Mouse (Mus musculus): Measurements from ENCODE around the gene Herc4. TPM values are rescaled to one million over a fixed set of nuclear protein-coding genes. Genes with fewer than 3 reads are reported as not detected.

Herc4 gene
- polyA plus RNA-seq, 1 experiment from 2014 or later: 27.9 TPM

- Histone ChIP-seq H3K4me2 (ENCODE audit: low read depth, low read length) (no peak overlapping the region), H3K9me3 (replicated peaks; ENCODE audit: control insufficient read depth, low read length) (no peaks in the 10 kb centered on the region), H3K4me3 (ENCODE audit: low read depth, low read length) (no peak overlapping the region), H3K36me3 (ENCODE audit: control insufficient read depth, insufficient read depth) (peaks cover 47% of the 10 kb centered on the region), H3K27ac (ENCODE audit: low read length) (no peak overlapping the region), H3K27me3 (ENCODE audit: control insufficient read depth, insufficient read depth, low read depth, low read length) (no peaks in the 10 kb centered on the region), H3K9ac (ENCODE audit: low read depth, low read length) (no peak overlapping the region), H3K4me1 (ENCODE audit: control insufficient read depth, low read depth, low read length) (no peaks in the 10 kb centered on the region)
- ATAC-seq (ENCODE audit: low read depth): no peak
- WGBS (ENCODE audit: insufficient replicate concordance): 87% methylated on average over 1 of the region's 1 CpGs
Measured at GRCm38 (mm10) chr10:63327091-63327490, 83.5 kb downstream of the Herc4 start.

GRCm38 (mm10) chr10:63336901-63337300 lies 93.3 kb downstream of the Herc4 start:
- peak overlapping the region; percentile 92 for H3K9ac ChIP-seq (ENCODE audit: low read depth, low read length)

GRCm38 (mm10) chr10:63337326-63337725 lies 93.7 kb downstream of the Herc4 start:
- Histone ChIP-seq H3K4me3 (ENCODE audit: low read depth, low read length) (peak overlapping the region; percentile 85), H3K27ac (ENCODE audit: low read length) (no peak overlapping the region), H3K4me1 (ENCODE audit: control insufficient read depth, low read depth, low read length) (peaks cover 22% of the 10 kb centered on the region), H3K36me3 (ENCODE audit: control insufficient read depth, insufficient read depth) (peaks cover 9% of the 10 kb centered on the region; the same call in 1 of the 2 replicates), H3K4me2 (ENCODE audit: low read depth, low read length) (peak overlapping the region; percentile 98), H3K9me3 (replicated peaks; ENCODE audit: control insufficient read depth, low read length) (no peaks in the 10 kb centered on the region), H3K27me3 (ENCODE audit: control insufficient read depth, insufficient read depth, low read depth, low read length) (no peaks in the 10 kb centered on the region), H3K9ac (ENCODE audit: low read depth, low read length) (peak overlapping the region; percentile 92)
- no peak for ATAC-seq (ENCODE audit: low read depth)
- WGBS (ENCODE audit: insufficient replicate concordance): 20% methylated on average over 5 of the region's 5 CpGs

More at GRCm38 (mm10) chr10:63336901-63337300, 93.3 kb downstream of the Herc4 start:
- H3K4me3 ChIP-seq (ENCODE audit: low read depth, low read length): peak overlapping the region; percentile 85
- ATAC-seq (ENCODE audit: low read depth): no peak
- peaks cover 9% of the 10 kb centered on the region; the same call in 1 of the 2 replicates for H3K36me3 ChIP-seq (ENCODE audit: control insufficient read depth, insufficient read depth)
- H3K9me3 ChIP-seq (replicated peaks; ENCODE audit: control insufficient read depth, low read length): no peaks in the 10 kb centered on the region
- no peaks in the 10 kb centered on the region for H3K27me3 ChIP-seq (ENCODE audit: control insufficient read depth, insufficient read depth, low read depth, low read length)
- 70% methylated on average over 13 of the region's 13 CpGs for WGBS (ENCODE audit: insufficient replicate concordance)
- H3K27ac ChIP-seq (ENCODE audit: low read length): no peak overlapping the region
- peak overlapping the region; percentile 98 for H3K4me2 ChIP-seq (ENCODE audit: low read depth, low read length)
- peaks cover 22% of the 10 kb centered on the region for H3K4me1 ChIP-seq (ENCODE audit: control insufficient read depth, low read depth, low read length)

GRCm38 (mm10) chr10:63337951-63338836 lies 94.6 kb downstream of the Herc4 start:
- Histone ChIP-seq H3K4me3 (ENCODE audit: low read depth, low read length) (peak overlapping the region; percentile 85), H3K9ac (ENCODE audit: low read depth, low read length) (peak overlapping the region; percentile 92), H3K36me3 (ENCODE audit: control insufficient read depth, insufficient read depth) (peaks cover 4% of the 10 kb centered on the region; the same call in 1 of the 2 replicates), H3K27me3 (ENCODE audit: control insufficient read depth, insufficient read depth, low read depth, low read length) (no peaks in the 10 kb centered on the region), H3K9me3 (replicated peaks; ENCODE audit: control insufficient read depth, low read length) (no peaks in the 10 kb centered on the region), H3K4me1 (ENCODE audit: control insufficient read depth, low read depth, low read length) (peaks cover 22% of the 10 kb centered on the region), H3K4me2 (ENCODE audit: low read depth, low read length) (peak overlapping the region; percentile 98), H3K27ac (ENCODE audit: low read length) (peak overlapping the region; percentile 91)
- ATAC-seq (ENCODE audit: low read depth): peak; percentile 66
- whole genome bisulfite sequencing (ENCODE audit: insufficient replicate concordance): under 1% methylated on average over 85 of the region's 113 CpGs

- under 1% methylated on average over 60 of the region's 74 CpGs for WGBS (ENCODE audit: insufficient replicate concordance)
- Histone ChIP-seq H3K36me3 (ENCODE audit: control insufficient read depth, insufficient read depth) (no peaks in the 10 kb centered on the region; the same call in 1 of the 2 replicates), H3K9ac (ENCODE audit: low read depth, low read length) (peak overlapping the region; percentile 94), H3K9me3 (replicated peaks; ENCODE audit: control insufficient read depth, low read length) (no peaks in the 10 kb centered on the region), H3K4me1 (ENCODE audit: control insufficient read depth, low read depth, low read length) (peaks cover 22% of the 10 kb centered on the region), H3K4me3 (ENCODE audit: low read depth, low read length) (peak overlapping the region; percentile 85), H3K4me2 (ENCODE audit: low read depth, low read length) (peak overlapping the region; percentile 98), H3K27ac (ENCODE audit: low read length) (peak overlapping the region; percentile 91), H3K27me3 (ENCODE audit: control insufficient read depth, insufficient read depth, low read depth, low read length) (no peaks in the 10 kb centered on the region)
- peak; percentile 96 for ATAC-seq (ENCODE audit: low read depth)
Measured at GRCm38 (mm10) chr10:63338914-63339643, 95.5 kb downstream of the Herc4 start.

GRCm38 (mm10) chr10:63341351-63341750 lies 97.7 kb downstream of the Herc4 start:
- H3K9me3 ChIP-seq (replicated peaks; ENCODE audit: control insufficient read depth, low read length): peaks cover 4% of the 10 kb centered on the region; the same call in 1 of the 2 replicates
- no peaks in the 10 kb centered on the region for H3K36me3 ChIP-seq (ENCODE audit: control insufficient read depth, insufficient read depth)
- H3K4me3 ChIP-seq (ENCODE audit: low read depth, low read length): no peak overlapping the region
- no peaks in the 10 kb centered on the region for H3K27me3 ChIP-seq (ENCODE audit: control insufficient read depth, insufficient read depth, low read depth, low read length)
- ATAC-seq (ENCODE audit: low read depth): no peak
- no peak overlapping the region for H3K9ac ChIP-seq (ENCODE audit: low read depth, low read length)
- 26% methylated on average over 2 of the region's 2 CpGs for WGBS (ENCODE audit: insufficient replicate concordance)
- H3K27ac ChIP-seq (ENCODE audit: low read length): no peak overlapping the region
- no peak overlapping the region for H3K4me2 ChIP-seq (ENCODE audit: low read depth, low read length)
- H3K4me1 ChIP-seq (ENCODE audit: control insufficient read depth, low read depth, low read length): peaks cover 21% of the 10 kb centered on the region

- Histone ChIP-seq H3K27me3 (ENCODE audit: control insufficient read depth, insufficient read depth, low read depth, low read length) (no peaks in the 10 kb centered on the region), H3K4me1 (ENCODE audit: control insufficient read depth, low read depth, low read length) (peaks cover 4% of the 10 kb centered on the region), H3K4me2 (ENCODE audit: low read depth, low read length) (no peak overlapping the region), H3K9me3 (replicated peaks; ENCODE audit: control insufficient read depth, low read length) (peaks cover 4% of the 10 kb centered on the region; the same call in 1 of the 2 replicates), H3K36me3 (ENCODE audit: control insufficient read depth, insufficient read depth) (no peaks in the 10 kb centered on the region), H3K4me3 (ENCODE audit: low read depth, low read length) (no peak overlapping the region), H3K9ac (ENCODE audit: low read depth, low read length) (no peak overlapping the region), H3K27ac (ENCODE audit: low read length) (no peak overlapping the region)
- WGBS (ENCODE audit: insufficient replicate concordance): 82% methylated on average over 3 of the region's 3 CpGs
- no peak for ATAC-seq (ENCODE audit: low read depth)
Measured at GRCm38 (mm10) chr10:63344751-63345150, 101.1 kb downstream of the Herc4 start.

GRCm38 (mm10) chr10:63348291-63348690 lies 104.7 kb downstream of the Herc4 start:
- 59% methylated on average over 3 of the region's 3 CpGs for WGBS (ENCODE audit: insufficient replicate concordance)
- H3K9ac ChIP-seq (ENCODE audit: low read depth, low read length): no peak overlapping the region
- peaks cover 4% of the 10 kb centered on the region; the same call in 1 of the 2 replicates for H3K9me3 ChIP-seq (replicated peaks; ENCODE audit: control insufficient read depth, low read length)
- no peaks in the 10 kb centered on the region for H3K4me1 ChIP-seq (ENCODE audit: control insufficient read depth, low read depth, low read length)
- H3K27me3 ChIP-seq (ENCODE audit: control insufficient read depth, insufficient read depth, low read depth, low read length): no peaks in the 10 kb centered on the region
- no peak overlapping the region for H3K27ac ChIP-seq (ENCODE audit: low read length)
- ATAC-seq (ENCODE audit: low read depth): no peak
- no peaks in the 10 kb centered on the region for H3K36me3 ChIP-seq (ENCODE audit: control insufficient read depth, insufficient read depth)
- no peak overlapping the region for H3K4me2 ChIP-seq (ENCODE audit: low read depth, low read length)
- no peak overlapping the region for H3K4me3 ChIP-seq (ENCODE audit: low read depth, low read length)
